ENCODE assay signal across 8 mouse cellular contexts in the genomic region with DNA sequence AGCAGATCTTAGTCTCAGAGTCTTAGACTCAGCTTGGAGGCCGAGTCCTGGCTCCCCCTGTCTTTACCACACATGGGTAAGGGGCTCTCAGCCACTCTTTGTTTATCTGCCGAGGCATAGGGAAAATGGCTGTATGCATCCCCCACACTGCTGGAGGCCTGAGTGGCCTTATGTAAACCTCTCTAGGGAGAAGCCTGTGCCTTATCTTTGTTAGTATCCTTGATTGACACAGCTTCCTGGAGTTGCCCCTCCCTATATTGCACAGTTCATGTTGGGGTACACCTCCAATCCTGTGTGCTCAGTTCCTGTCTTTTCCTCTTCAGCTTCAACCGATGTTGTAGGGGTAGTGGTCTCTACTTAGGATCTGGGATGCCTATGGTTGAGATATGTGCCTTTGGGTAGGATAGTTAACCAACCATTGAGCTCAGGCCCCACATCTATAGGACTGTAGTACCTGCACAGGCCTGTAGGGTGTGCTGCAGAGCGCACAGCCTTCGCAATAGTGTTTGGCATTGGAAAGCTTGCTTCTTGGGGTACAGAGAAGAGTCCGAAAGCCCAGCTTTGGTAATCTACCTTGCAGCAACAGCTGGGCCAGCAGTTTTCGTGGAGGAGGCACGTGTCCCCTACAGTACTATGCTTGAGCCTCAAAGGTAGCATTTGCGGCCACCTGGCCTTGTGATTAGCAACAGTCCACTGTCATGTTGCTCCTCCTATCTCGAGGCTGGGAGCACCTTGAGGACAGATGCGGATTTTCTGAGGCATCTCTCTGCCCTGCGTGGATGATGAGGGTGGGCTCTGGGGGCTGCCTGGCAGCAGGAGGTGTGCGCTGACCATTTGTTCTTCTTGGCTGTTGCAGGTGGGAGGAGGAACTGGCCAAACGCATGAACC. TPM values are rescaled to one million over a fixed set of nuclear protein-coding genes. Genes with fewer than 3 reads are reported as not detected.
A peak's percentile ranks its signal among the peaks of the same experiment; 100 is the strongest.
DNase-seq lines count a peak whose midpoint lies in the region; ATAC-seq and TF ChIP-seq lines count a peak whose summit lies in the region.

A gene (plus strand): TSS at position 830 of the 888 bp plus-strand sequence.

- H3K4me3 ChIP-seq in CH12.LX (replicated peaks in 1 of 3; ENCODE audit: low read depth in 2 of 3, low read length in 2 of 3, poor library complexity in 1 of 3) = no peak within 1 kb of the TSS
- H3K4me3 ChIP-seq in heart, embryonic 10.5 days = peak within 1 kb of the TSS; percentile 23; the same call in 1 of the 2 replicates

- in situ Hi-C loops in CH12.LX (cut with MboI; ENCODE audit: low pct_ligation_motif_present, low pct_unique_long_range_greater_than_20kb, low sequenced_read_pairs) = no loop called here

- peak; percentile 41 for TF ChIP-seq RAD21 in CH12.LX (IDR thresholded peaks at IDR 0.05; ENCODE audit: low read depth, low read length)

- no peak within 1 kb of the TSS for H3K4me2 ChIP-seq in CH12.LX (ENCODE audit: insufficient read depth, low read depth, poor library complexity, severe bottlenecking)

- peak; percentile 78 for ATAC-seq in megakaryocyte, adult 5-6 weeks (ENCODE audit: poor library complexity, severe bottlenecking)

- no peak within 1 kb of the TSS for H3K27ac ChIP-seq in CH12.LX (ENCODE audit: insufficient read depth, low read depth)
- peak within 1 kb of the TSS; percentile 86 for H3K27ac ChIP-seq in heart, embryonic 10.5 days

- dilution Hi-C loops in CH12.LX (cut with MboI; ENCODE audit: extremely low pct_ligation_motif_present, extremely low pct_unique_long_range_greater_than_20kb, low sequenced_read_pairs) = no loop called here

- H3K9me3 ChIP-seq in CH12.LX (replicated peaks; ENCODE audit: low read length) = no peaks in the 10 kb centered on the region
- H3K9me3 ChIP-seq in heart, embryonic 10.5 days = no peaks in the 10 kb centered on the region

- 39% methylated on average over 14 of the region's 14 CpGs for WGBS in heart, embryonic 10.5 days

- no peaks in the 10 kb centered on the region for H3K79me2 ChIP-seq in CH12.LX (replicated peaks; ENCODE audit: control insufficient read depth, extremely low read depth, insufficient read depth, poor library complexity, severe bottlenecking)

- H3K27me3 ChIP-seq in CH12.LX (replicated peaks) = peaks cover 31% of the 10 kb centered on the region
- H3K27me3 ChIP-seq in heart, embryonic 10.5 days (ENCODE audit: insufficient read depth, poor library complexity, severe bottlenecking) = no peaks in the 10 kb centered on the region

- TF ChIP-seq POLR2A in CH12.LX (IDR thresholded peaks at IDR 0.05; ENCODE audit: low read depth, low read length) = no peak

- no peak within 1 kb of the TSS for H3K9ac ChIP-seq in CH12.LX (ENCODE audit: insufficient read depth, low read depth)

- H3K36me3 ChIP-seq in CH12.LX (replicated peaks in 1 of 2; ENCODE audit: control insufficient read depth in 1 of 2, insufficient read depth in 1 of 2, low read length in 1 of 2) = no peaks in the 10 kb centered on the region
- H3K36me3 ChIP-seq in heart, embryonic 10.5 days = peaks cover 34% of the 10 kb centered on the region

- peak; percentile 73 to 98 for TF ChIP-seq CTCF in CH12.LX (conservative IDR thresholded peaks at IDR 0.05 in 1 of 2, IDR thresholded peaks at IDR 0.05 in 1 of 2; ENCODE audit: low read depth in 2 of 2, low read length in 2 of 2)

- TF ChIP-seq EP300 in CH12.LX (IDR thresholded peaks at IDR 0.05; ENCODE audit: low read length) = no peak

- peak; percentile 46 to 70 for DNase-seq in heart, adult 18-20 months
- no peak for DNase-seq in heart, adult 8-10 months (ENCODE audit: low spot score)
- DNase-seq in CH12.LX (ENCODE audit: extremely low read depth) = peak; percentile 59
- peak; percentile 54 for DNase-seq in c-Kit-positive CD71-positive TER-119-positive erythroid progenitor cells, embryonic 14.5 days (ENCODE audit: low spot score)
- DNase-seq in heart, embryonic 10.5 days (ENCODE audit: low spot score) = no peak
- peak; percentile 39 to 64 for DNase-seq in layer of hippocampus, postnatal 25 days (ENCODE audit: extremely low spot score in 1 of 2, low spot score in 1 of 2)
- DNase-seq in thymus, postnatal 0 days (ENCODE audit: low spot score) = peak; percentile 83

- peaks cover 15 to 30% of the 10 kb centered on the region in 2 experiments for H3K4me1 ChIP-seq in CH12.LX (ENCODE audit: control insufficient read depth in 1 of 2, insufficient read depth in 2 of 2)
- peaks cover 57% of the 10 kb centered on the region for H3K4me1 ChIP-seq in heart, embryonic 10.5 days

TF ChIP-seq in CH12.LX, 34 proteins besides CTCF, POLR2A, EP300 and RAD21:
- TF ChIP-seq TCF12 (IDR thresholded peaks at IDR 0.05; ENCODE audit: low read depth, low read length) (no peak), ZNF384 (IDR thresholded peaks at IDR 0.05; ENCODE audit: low read depth, low read length) (no peak), HCFC1 (IDR thresholded peaks at IDR 0.05; ENCODE audit: low read depth, low read length) (0 out of 2 replicates have a peak, but pooled peaks have one; percentile 10), MYC (IDR thresholded peaks at IDR 0.05; ENCODE audit: low read depth, low read length) (no peak), IRF4 (IDR thresholded peaks at IDR 0.05; ENCODE audit: low read depth, low read length) (no peak), ZMIZ1 (IDR thresholded peaks at IDR 0.05; ENCODE audit: low read depth, low read length) (no peak), PAX5 (IDR thresholded peaks at IDR 0.05; ENCODE audit: low read length) (no peak), MAFK (IDR thresholded peaks at IDR 0.05; ENCODE audit: insufficient replicate concordance, low read length) (no peak), POLR2AphosphoS2 (IDR thresholded peaks at IDR 0.05; ENCODE audit: low read depth, low read length) (no peak), TBP (conservative IDR thresholded peaks at IDR 0.05; ENCODE audit: low read depth, low read length) (no peak), ZC3H11A (IDR thresholded peaks at IDR 0.05; ENCODE audit: low read depth, low read length) (no peak), UBTF (IDR thresholded peaks at IDR 0.05; ENCODE audit: low read depth, low read length) (no peak), SIN3A (IDR thresholded peaks at IDR 0.05; ENCODE audit: low read length) (no peak), MEF2A (IDR thresholded peaks at IDR 0.05; ENCODE audit: borderline replicate concordance, low read depth, low read length) (no peak), JUN (IDR thresholded peaks at IDR 0.05; ENCODE audit: insufficient read depth, low read depth, low read length) (no peak), MXI1 (IDR thresholded peaks at IDR 0.05; ENCODE audit: low read depth, low read length) (no peak), SMC3 (IDR thresholded peaks at IDR 0.05; ENCODE audit: low read depth, low read length) (peak; percentile 48), NRF1 (IDR thresholded peaks at IDR 0.05; ENCODE audit: low read depth, low read length) (no peak), MAX (IDR thresholded peaks at IDR 0.05; ENCODE audit: low read length) (0 out of 2 replicates have a peak, but pooled peaks have one; percentile 16), BHLHE40 (IDR thresholded peaks at IDR 0.05; ENCODE audit: low read depth, low read length) (no peak), ETS1 (conservative IDR thresholded peaks at IDR 0.05; ENCODE audit: low read depth, low read length) (no peak), GABPA (IDR thresholded peaks at IDR 0.05; ENCODE audit: insufficient replicate concordance, low read depth, low read length) (no peak), ELF1 (IDR thresholded peaks at IDR 0.05; ENCODE audit: low read depth, low read length) (no peak)
TF ChIP-seq in CH12.LX: peak in this region for 3.

RNA-seq across cellular contexts. Expression of the gene that starts here (rescaled TPM):
- not detected for total RNA-seq in heart, adult 18-20 months (2021)
- not detected for total RNA-seq in heart, adult 8-10 months (2022)
- total RNA-seq in CH12.LX (2012; rRNA removed) (not detected in 2 replicates), CH12.LX (2014; rRNA removed) (not detected in 2 replicates)
- not detected in 2 replicates for polyA plus RNA-seq in CH12.LX (2012; ENCODE audit: insufficient read length, low read depth)
- not detected in 2 replicates for polyA plus RNA-seq in heart, embryonic 10.5 days (2016; fragmentation: Nextera tagmentation; extraction: Ambion mirVana)
- not detected for total RNA-seq in layer of hippocampus, postnatal 25 days (2021)
- not detected in 2 replicates for total RNA-seq in megakaryocyte, adult 5-6 weeks (2015)
- total RNA-seq in megakaryocyte, adult 5-6 weeks (2017) = not detected in 2 replicates
- not detected in 2 replicates for polyA plus RNA-seq in thymus, postnatal 0 days (2015; fragmentation: Nextera tagmentation; extraction: Ambion mirVana)

Comparison
In these comparisons a context has a peak if more than half of its experiments do, and no peak if none do; other contexts are left out.
1. Peak in DNase-seq in heart, adult 18-20 months; RNA of the gene not detected or under 1 TPM.
2. Peak in DNase-seq in CH12.LX; RNA of the gene not detected or under 1 TPM.
3. Peak in DNase-seq in layer of hippocampus, postnatal 25 days; RNA of the gene not detected or under 1 TPM.
4. Peak in ATAC-seq in megakaryocyte, adult 5-6 weeks; RNA of the gene not detected or under 1 TPM.
5. Peak in DNase-seq in thymus, postnatal 0 days; RNA of the gene not detected or under 1 TPM.